Mouse (Mus musculus): ENCODE data around the gene Ppm1e.

GRCm38 (mm10) chr11:87233377-87233776 is 125.4 kb downstream of the Ppm1e start:
- TF ChIP-seq GATA1 (IDR thresholded peaks at IDR 0.05; ENCODE audit: low read length) (no peak), TAL1 (IDR thresholded peaks at IDR 0.05; ENCODE audit: low read length) (no peak)

Data from erythroblast, embryonic 14.5 days (primary cell).